Mouse (Mus musculus) Patski (cell line): ENCODE data around the gene Ces1f. TPM values are rescaled to one million over a fixed set of nuclear protein-coding genes. Genes with fewer than 3 reads are reported as not detected.

Experiments used
- ATAC-seq: fragments of 100-300 bp; one replicate; pipeline ENCODE4 v1.8.0; 2021
- CTCF ChIA-PET: fragments of 350-600 bp; sonication (Branson Sonifier 250); formaldehyde crosslinking; loops from one replicate; lab custom pipeline; 2022; ENCODE audit warnings: inconsistent platforms; lab: Charles Lee
- POLR2A ChIA-PET: fragments of 350-600 bp; sonication (Branson Sonifier 250); formaldehyde crosslinking; loops from one replicate; lab custom pipeline; 2022; ENCODE audit warnings: antibody characterized with exemption, inconsistent platforms; lab: Charles Lee
- DNase-seq: peaks from one replicate; pipeline ENCODE4 v3.0.0-alpha.2; 2011; ENCODE audit warnings: low read depth, low spot score
- H3K27me3 ChIP-seq: fragments of 371-371 bp; one replicate; pipeline ENCODE4 v1.5.1; 2021
- CTCF ChIP-seq: fragments of 100-300 bp; IDR thresholded peaks from one replicate; pipeline ENCODE4 v1.5.1; 2021
- in situ Hi-C: fragments of 300-500 bp; cut with MboI; formaldehyde crosslinking; loops from 3 replicates; pipeline ENCODE4 v1.11.1; 2018; ENCODE audit warnings: low pct_unique_long_range_greater_than_20kb, mixed read lengths
- polyA plus RNA-seq: library from polyadenylated mRNA; unstranded; gene quantifications from one replicate; pipeline ENCODE4 v1.2.3, GENCODE M21; 2021

The Ces1f gene
- polyA plus RNA-seq, 1 experiment from 2014 or later = not detected

DNA sequence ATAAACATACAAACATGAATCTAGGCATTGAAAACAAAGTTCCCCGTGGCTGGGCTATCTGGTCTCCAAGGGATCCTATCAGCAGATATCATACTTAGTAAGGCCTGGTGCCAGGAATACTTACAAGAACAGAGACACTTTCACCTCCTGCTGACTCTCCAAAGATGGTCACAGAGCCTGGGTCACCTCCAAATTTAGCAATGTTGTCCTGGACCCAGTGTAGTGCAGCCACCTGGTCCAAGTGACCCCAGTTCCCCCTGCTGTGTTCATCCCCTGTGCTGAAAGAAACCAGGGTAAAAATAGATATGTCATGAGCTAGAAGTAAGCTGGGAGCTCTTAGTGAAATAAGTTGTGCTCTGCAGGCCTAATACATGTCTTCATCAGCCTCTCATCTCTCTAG, 62.2 kb downstream of the Ces1f start:
- in situ Hi-C loops = no loop called here
- no peak for TF ChIP-seq CTCF
- DNase-seq (no peak), ATAC-seq (no peak)
- CTCF ChIA-PET = no interaction called here
- H3K27me3 ChIP-seq = peaks cover 4% of the 10 kb centered on the region
- POLR2A ChIA-PET = no interaction called here

DNA sequence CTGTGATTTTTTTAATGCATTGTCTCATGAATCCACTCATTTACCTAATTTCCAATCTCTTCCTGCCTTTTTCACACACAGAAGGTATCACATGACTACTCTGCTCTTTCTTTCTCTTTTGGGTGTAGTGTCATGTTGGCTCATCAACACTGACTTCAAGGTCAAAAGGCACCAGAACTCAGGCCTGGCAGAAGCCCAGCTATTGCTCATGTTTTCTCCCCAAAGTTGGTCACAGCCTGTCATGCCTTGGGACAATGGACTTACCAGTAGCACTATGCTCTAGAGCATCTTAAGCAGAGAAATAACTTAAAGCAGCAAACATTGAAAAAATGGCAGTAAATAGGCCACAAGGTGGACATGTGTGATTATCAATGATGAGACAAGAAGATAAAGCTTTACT, 68.5 kb downstream of the Ces1f start:
- in situ Hi-C loops = no loop called here
- CTCF ChIA-PET = no interaction called here
- ATAC-seq (no peak), DNase-seq (no peak)
- peaks cover 5% of the 10 kb centered on the region for H3K27me3 ChIP-seq
- POLR2A ChIA-PET = no interaction called here
- TF ChIP-seq CTCF = no peak

Other genes starting within 250 kb of the Ces1f start
- not detected for gene Ces1a, start 231.6 kb downstream of the Ces1f start, polyA plus RNA-seq
- gene Ces1b, start 199.7 kb downstream of the Ces1f start, polyA plus RNA-seq = not detected
- not detected for gene Ces1c, start 148.5 kb downstream of the Ces1f start, polyA plus RNA-seq
- not detected for gene Ces1d, start 81.9 kb downstream of the Ces1f start, polyA plus RNA-seq
- not detected for gene Ces1e, start 50.1 kb downstream of the Ces1f start, polyA plus RNA-seq
- gene Ces1g, start 57.6 kb upstream of the Ces1f start, polyA plus RNA-seq = 0.03 TPM
- gene Ces1h, start 100.0 kb upstream of the Ces1f start, polyA plus RNA-seq = not detected